Mouse (Mus musculus) heart, postnatal 0 days (tissue): ENCODE data around the gene Tmem104. TPM values are rescaled to one million over a fixed set of nuclear protein-coding genes. Genes with fewer than 3 reads are reported as not detected.

Experiments used
- ATAC-seq: fragments of 200-750 bp; cut with Nextera tagmentation; 2 replicates; pipeline ENCODE4 v1.8.0; 2017; ENCODE audit warnings: low read depth, moderate number of reproducible peaks, moderate library complexity; ENCODE audit not compliant: insufficient read depth
- DNase-seq: peaks from one replicate; pipeline ENCODE4 v3.0.0-alpha.2; 2016; ENCODE audit warnings: low spot score
- H3K27ac ChIP-seq: fragments of 300-500 bp; sonication (generic); 2 replicates; pipeline ENCODE4 v1.5.1; 2014; ENCODE audit warnings: low read depth, mild to moderate bottlenecking
- H3K27me3 ChIP-seq: fragments of 300-500 bp; sonication (generic); 2 replicates; pipeline ENCODE4 v1.6.1; 2014; ENCODE audit warnings: low read length, mixed read lengths; ENCODE audit not compliant: control insufficient read depth, insufficient read depth
- H3K36me3 ChIP-seq: fragments of 300-500 bp; sonication (generic); replicated peaks from 2 replicates; pipeline ENCODE4 v1.6.1; 2014; ENCODE audit warnings: low read length, mixed read lengths; ENCODE audit not compliant: control insufficient read depth, insufficient read depth
- H3K4me1 ChIP-seq: fragments of 300-500 bp; sonication (generic); 2 replicates; pipeline ENCODE4 v1.6.1; 2014; ENCODE audit warnings: antibody characterized with exemption; ENCODE audit not compliant: control insufficient read depth, insufficient read depth
- H3K4me2 ChIP-seq: fragments of 300-500 bp; sonication (generic); 2 replicates; pipeline ENCODE4 v1.6.1; 2014; ENCODE audit warnings: low read depth, mild to moderate bottlenecking, low read length, moderate library complexity
- H3K4me3 ChIP-seq: fragments of 300-500 bp; sonication (generic); 2 replicates; pipeline ENCODE4 v1.5.1; 2014; ENCODE audit warnings: low read depth, low read length
- H3K9ac ChIP-seq: fragments of 300-500 bp; sonication (generic); replicated peaks from 2 replicates; pipeline ENCODE4 v1.6.1; 2014; ENCODE audit warnings: low read depth, low read length, mixed read lengths
- H3K9me3 ChIP-seq: fragments of 300-500 bp; sonication (generic); replicated peaks from 2 replicates; pipeline ENCODE4 v1.6.1; 2016; ENCODE audit warnings: low read length; ENCODE audit not compliant: control insufficient read depth
- CTCF ChIP-seq: IDR thresholded peaks from 2 replicates; pipeline ENCODE4 v1.5.1; 2016; ENCODE audit warnings: antibody characterized with exemption, control low read depth, low read depth
- EP300 ChIP-seq: IDR thresholded peaks from 2 replicates; pipeline ENCODE4 v1.6.1; 2016; ENCODE audit warnings: antibody characterized with exemption, low read depth
- WGBS: fragments of 180-500 bp; shearing (Covaris S2); extraction: QIAGEN DNeasy Blood & Tissue Kit; methylation state at CpG from one replicate; pipeline ENCODE4 v1.1.7; 2014; 5-methylcytosine and 5-hydroxymethylcytosine counted together
- polyA plus RNA-seq: library from polyadenylated mRNA; unstranded; fragments of >200 nt; fragmentation: Nextera tagmentation; extraction: Ambion mirVana; gene quantifications from 2 replicates; pipeline ENCODE4 v1.2.1, GENCODE M21; 2015
- total RNA-seq: library from RNA; depleted of rRNA; stranded (reverse); fragments of >200 nt; gene quantifications from 2 replicates; pipeline ENCODE4 v1.2.3, GENCODE M21; 2014; ENCODE audit warnings: low replicate concordance

The Tmem104 gene
- total and polyA plus RNA-seq, 2 experiments from 2014 or later, result 4.1 to 6.4 TPM

DNA sequence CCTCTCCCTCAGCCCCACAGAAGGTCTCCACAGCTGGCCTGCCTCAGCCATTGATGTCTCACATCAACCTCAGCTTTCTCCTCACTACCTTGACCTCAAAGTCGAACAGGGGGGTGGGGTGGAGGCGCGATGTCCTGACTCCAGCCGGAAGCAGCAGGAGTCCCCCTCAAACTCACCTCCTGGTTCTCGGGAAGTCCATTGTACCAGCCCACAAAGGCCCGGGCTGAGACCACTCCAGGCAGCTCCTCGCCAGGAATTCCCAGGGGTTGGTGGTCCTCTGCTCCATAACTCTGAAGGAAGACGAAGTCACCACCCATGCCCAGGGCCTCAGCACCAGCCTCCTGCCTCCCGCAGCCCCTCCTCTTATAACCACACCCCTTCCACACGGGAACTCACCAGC is 84.2 kb downstream of the Tmem104 start:
- Histone ChIP-seq H3K4me1 (peaks cover 9% of the 10 kb centered on the region; the same call in 1 of the 2 replicates), H3K9ac (no peak overlapping the region), H3K27me3 (peaks cover 22% of the 10 kb centered on the region), H3K4me2 (no peak overlapping the region), H3K4me3 (no peak overlapping the region), H3K27ac (no peak overlapping the region), H3K36me3 (peaks cover 6% of the 10 kb centered on the region; the same call in 1 of the 2 replicates), H3K9me3 (no peaks in the 10 kb centered on the region)
- WGBS, result 74% methylated on average over 10 of the region's 10 CpGs
- no peak for TF ChIP-seq CTCF
- TF ChIP-seq EP300, result no peak
- no peak for DNase-seq
- no peak for ATAC-seq

DNA sequence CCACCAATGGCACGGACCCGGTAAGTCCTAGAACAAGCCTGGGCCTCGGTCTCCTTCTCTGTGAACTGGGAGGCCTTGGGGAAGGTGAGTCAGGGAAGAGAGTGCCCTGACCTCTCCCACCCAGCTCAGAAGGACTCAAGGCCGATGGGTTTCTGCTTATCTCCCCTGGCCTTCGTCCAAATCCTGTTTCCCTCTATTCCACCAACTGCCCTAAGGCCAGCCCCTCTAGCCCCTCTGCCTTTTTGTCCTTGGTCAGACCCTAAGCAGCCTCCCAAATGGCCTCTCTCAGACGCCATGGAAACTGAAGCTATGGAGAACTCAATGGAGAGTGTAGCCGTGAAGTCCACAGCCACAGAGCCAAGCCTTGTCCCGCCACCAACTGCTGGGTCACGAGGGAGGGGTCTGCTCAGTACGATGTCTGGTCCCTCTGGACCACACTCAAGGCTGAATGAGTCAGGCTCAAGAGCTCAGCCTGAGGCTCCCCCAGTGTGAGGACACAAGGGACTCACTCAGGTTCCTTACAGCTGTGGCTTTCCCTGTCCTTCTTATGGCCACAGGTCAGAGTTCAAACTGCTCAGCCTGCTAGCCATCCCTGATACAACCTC is 85.7 kb downstream of the Tmem104 start:
- WGBS, result 62% methylated on average over 10 of the region's 10 CpGs
- TF ChIP-seq CTCF (no peak), EP300 (no peak)
- ATAC-seq (no peak), DNase-seq (no peak)
- no peak overlapping the region for H3K4me3 ChIP-seq
- peaks cover 7% of the 10 kb centered on the region for H3K27me3 ChIP-seq
- H3K27ac ChIP-seq, result no peak overlapping the region
- peaks cover 11% of the 10 kb centered on the region for H3K4me1 ChIP-seq
- H3K4me2 ChIP-seq, result no peak overlapping the region
- H3K9me3 ChIP-seq, result no peaks in the 10 kb centered on the region
- H3K36me3 ChIP-seq, result peaks cover 6% of the 10 kb centered on the region; the same call in 1 of the 2 replicates
- H3K9ac ChIP-seq, result no peak overlapping the region

DNA sequence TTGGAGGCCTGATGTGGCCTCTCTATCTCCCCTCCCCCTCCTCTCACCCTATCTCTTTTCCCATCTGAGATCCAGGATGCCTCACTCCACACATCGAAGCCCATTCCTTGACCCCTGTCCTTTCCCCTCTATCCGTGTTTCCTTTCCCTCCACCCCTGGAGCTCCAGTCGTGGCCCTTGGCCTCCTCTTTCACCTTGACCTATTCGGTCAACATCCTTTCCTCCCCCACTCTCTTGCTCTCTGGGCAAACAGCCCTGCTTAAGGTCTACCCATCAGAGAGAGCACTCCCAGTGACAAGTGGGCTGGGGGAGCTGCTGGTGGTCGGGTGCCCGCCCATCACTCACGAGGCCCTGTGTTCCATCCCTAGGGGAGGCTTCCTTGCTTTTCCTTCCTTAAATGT is 86.4 kb downstream of the Tmem104 start:
- ATAC-seq (no peak), DNase-seq (no peak)
- Histone ChIP-seq H3K36me3 (peaks cover 4% of the 10 kb centered on the region; the same call in 1 of the 2 replicates), H3K27me3 (no peaks in the 10 kb centered on the region), H3K9ac (no peak overlapping the region), H3K4me2 (no peak overlapping the region), H3K27ac (no peak overlapping the region), H3K9me3 (no peaks in the 10 kb centered on the region), H3K4me3 (no peak overlapping the region), H3K4me1 (peaks cover 13% of the 10 kb centered on the region)
- TF ChIP-seq CTCF (no peak), EP300 (no peak)
- 62% methylated on average over 7 of the region's 7 CpGs for WGBS

DNA sequence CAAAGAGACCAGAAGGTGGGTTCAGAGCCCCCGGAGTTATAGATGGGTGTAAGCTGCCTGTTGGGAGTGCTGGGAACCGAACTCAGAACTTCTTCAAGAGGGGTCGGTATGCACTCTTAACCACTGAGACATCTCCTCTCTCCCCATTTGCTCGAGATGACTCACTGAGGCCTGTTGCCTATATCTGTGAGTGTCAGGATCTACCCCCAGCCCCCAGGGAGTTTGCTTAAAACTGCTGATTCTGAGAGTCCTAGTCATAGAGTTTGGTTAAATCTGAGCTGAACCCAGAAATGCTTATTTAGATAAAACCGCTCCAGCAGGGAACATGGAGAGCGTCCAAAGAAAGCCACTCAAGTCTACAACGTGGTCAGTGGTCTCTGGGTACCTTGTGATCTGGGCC is 86.9 kb downstream of the Tmem104 start:
- H3K27ac ChIP-seq, result no peak overlapping the region
- no peak overlapping the region for H3K9ac ChIP-seq
- ATAC-seq, result no peak
- DNase-seq, result no peak
- H3K4me2 ChIP-seq, result no peak overlapping the region
- H3K9me3 ChIP-seq, result no peaks in the 10 kb centered on the region
- peaks cover 13% of the 10 kb centered on the region for H3K4me1 ChIP-seq
- no peak overlapping the region for H3K4me3 ChIP-seq
- no peaks in the 10 kb centered on the region for H3K27me3 ChIP-seq
- WGBS, result 78% methylated on average over 7 of the region's 7 CpGs
- no peaks in the 10 kb centered on the region; the same call in 1 of the 2 replicates for H3K36me3 ChIP-seq
- no peak for TF ChIP-seq EP300
- TF ChIP-seq CTCF, result no peak

DNA sequence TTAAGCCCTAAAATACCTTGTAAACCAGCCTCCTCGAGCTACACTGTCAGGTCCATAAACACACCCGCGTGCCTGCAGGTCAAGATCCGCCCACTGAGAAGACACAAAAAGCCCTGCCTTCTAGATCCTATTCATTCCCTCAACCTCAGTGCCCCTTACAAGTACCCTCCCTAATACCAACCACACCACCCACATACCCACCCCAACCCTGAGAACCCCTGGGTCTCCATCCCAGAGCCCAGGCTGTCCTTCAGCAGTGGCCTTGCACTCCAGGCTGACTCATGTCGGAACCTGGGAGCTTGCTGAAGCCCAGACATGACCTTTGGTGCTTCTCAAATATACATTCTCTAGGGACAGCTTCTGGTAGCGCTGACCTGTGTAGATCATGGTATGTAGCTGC is 87.5 kb downstream of the Tmem104 start:
- no peak overlapping the region for H3K27ac ChIP-seq
- peaks cover 13% of the 10 kb centered on the region for H3K4me1 ChIP-seq
- no peaks in the 10 kb centered on the region for H3K27me3 ChIP-seq
- WGBS, result 85% methylated on average over 6 of the region's 6 CpGs
- H3K36me3 ChIP-seq, result no peaks in the 10 kb centered on the region
- TF ChIP-seq CTCF, result no peak
- TF ChIP-seq EP300, result no peak
- no peak overlapping the region for H3K4me3 ChIP-seq
- no peak for ATAC-seq
- H3K4me2 ChIP-seq, result no peak overlapping the region
- no peak overlapping the region for H3K9ac ChIP-seq
- H3K9me3 ChIP-seq, result no peaks in the 10 kb centered on the region
- DNase-seq, result no peak

DNA sequence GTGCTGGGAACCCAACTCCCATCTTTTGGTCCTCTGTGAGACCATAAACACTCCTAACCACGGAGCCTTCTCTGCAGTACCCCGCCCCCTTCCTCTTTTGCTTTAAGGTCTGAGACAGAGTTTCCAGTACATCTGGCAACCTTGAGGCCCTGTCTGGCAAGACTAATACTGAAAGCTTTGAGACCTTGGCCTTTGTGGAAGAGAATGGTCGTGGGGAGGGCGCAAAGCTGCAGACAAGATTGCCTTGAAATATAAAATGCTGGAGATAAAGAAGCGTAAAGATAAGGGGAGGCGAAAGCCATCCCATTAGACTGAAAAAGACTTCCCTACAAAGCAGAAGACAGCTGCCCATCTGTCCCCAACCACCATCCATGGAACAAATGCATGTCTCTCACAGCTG is 88.2 kb downstream of the Tmem104 start:
- Histone ChIP-seq H3K4me3 (no peak overlapping the region), H3K4me2 (no peak overlapping the region), H3K36me3 (no peaks in the 10 kb centered on the region), H3K4me1 (peaks cover 13% of the 10 kb centered on the region), H3K9ac (no peak overlapping the region), H3K27me3 (no peaks in the 10 kb centered on the region), H3K9me3 (no peaks in the 10 kb centered on the region), H3K27ac (no peak overlapping the region)
- no peak for ATAC-seq
- 69% methylated on average over 6 of the region's 6 CpGs for WGBS
- no peak for DNase-seq
- TF ChIP-seq CTCF (no peak), EP300 (no peak)
